Mouse (Mus musculus) neural tube, postnatal 0 days (tissue): Measurements from ENCODE around the gene Larp1. TPM values are rescaled to one million over a fixed set of nuclear protein-coding genes. Genes with fewer than 3 reads are reported as not detected.

ENCODE experiments used
- polyA plus RNA-seq: library from polyadenylated mRNA; unstranded; fragments of >200 nt; fragmentation: Nextera tagmentation; extraction: Ambion mirVana; gene quantifications from 2 replicates; pipeline ENCODE4 v1.2.1, GENCODE M21; 2015

Gene Larp1
- 20.9 and 21.9 TPM in 2 replicates for polyA plus RNA-seq

DNA sequence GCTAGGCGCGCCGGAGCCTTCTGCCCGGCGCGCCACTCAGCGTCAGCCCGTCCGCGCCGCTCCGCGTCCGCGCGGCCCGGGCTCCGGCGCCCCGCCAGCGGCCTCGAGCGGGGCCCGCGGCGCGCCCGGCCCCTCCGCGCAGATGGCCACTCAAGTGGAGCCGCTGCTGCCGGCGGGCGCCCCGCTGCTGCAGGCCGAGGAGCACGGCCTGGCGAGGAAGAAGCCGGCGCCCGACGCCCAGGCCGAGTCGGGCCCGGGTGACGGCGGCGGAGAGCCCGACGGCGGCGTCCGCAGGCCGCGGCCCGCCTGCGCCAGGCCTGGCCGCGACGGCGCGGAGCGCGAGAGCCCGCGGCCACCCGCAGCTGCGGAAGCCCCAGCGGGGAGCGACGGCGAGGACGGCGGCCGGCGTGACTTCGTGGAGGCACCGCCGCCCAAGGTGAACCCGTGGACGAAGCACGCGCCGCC, at the start of gene Larp1:
Larp1 (plus strand) TSS at position 14 of the 465 bp plus-strand sequence.

DNA sequence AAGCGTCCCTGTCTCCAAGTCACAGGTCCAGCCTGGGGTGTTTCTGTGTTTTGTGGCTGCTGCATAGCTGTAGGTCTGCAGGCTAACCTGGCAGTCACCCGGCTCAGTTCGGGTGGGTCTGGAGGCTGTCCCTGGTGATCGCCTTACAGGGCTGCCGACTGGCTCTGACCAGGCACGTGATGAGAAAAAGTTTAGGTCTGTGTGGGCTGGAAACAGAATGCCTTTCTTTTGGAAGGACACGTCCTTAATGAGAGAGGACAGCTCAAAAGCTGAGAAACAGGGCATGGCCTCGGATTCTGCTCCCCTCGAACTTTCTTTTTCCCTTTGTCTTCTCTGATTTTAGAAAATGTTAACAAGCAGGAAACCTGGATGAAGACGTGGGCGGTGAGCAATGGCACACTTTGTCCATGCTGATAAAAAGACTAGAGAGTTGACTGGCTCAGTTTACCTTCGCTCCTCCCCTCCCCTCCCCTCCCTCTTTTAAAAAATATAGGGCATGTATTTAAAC, 84.2 kb downstream of the Larp1 start, which contains the start of gene Gm12248:
Gm12248 (minus strand) TSS at position 114 of the 508 bp plus-strand sequence.

GRCm38 (mm10) chr11:58103697-58104306, 94.9 kb downstream of the Larp1 start, which contains the start of gene Cnot8:
Cnot8 (plus strand) TSS chr11:58104153.

Other genes starting within 250 kb of the Larp1 start
- 16.1 and 19.7 TPM in 2 replicates for gene Sap30l, start 207.4 kb upstream of the Larp1 start, polyA plus RNA-seq
- not detected in 2 replicates for gene Hand1, start 176.2 kb upstream of the Larp1 start, polyA plus RNA-seq
- not detected in 2 replicates for gene Gm12248, start 84.1 kb downstream of the Larp1 start, polyA plus RNA-seq
- gene Cnot8, start 95.1 kb downstream of the Larp1 start, polyA plus RNA-seq, result 75.7 and 82.5 TPM in 2 replicates
- 10.5 and 11.2 TPM in 2 replicates for gene Gemin5, start 159.5 kb downstream of the Larp1 start, polyA plus RNA-seq
- gene Mrpl22, start 162.6 kb downstream of the Larp1 start, polyA plus RNA-seq, result 96.1 and 100 TPM in 2 replicates
- 3.4 and 4.4 TPM in 2 replicates for gene Igtp, start 190.5 kb downstream of the Larp1 start, polyA plus RNA-seq
- gene Irgm2, start 190.6 kb downstream of the Larp1 start, polyA plus RNA-seq, result 1.7 and 2.0 TPM in 2 replicates